Mouse (Mus musculus) layer of hippocampus, postnatal 25 days (tissue): ENCODE measurements around the gene Ehmt1. TPM values are rescaled to one million over a fixed set of nuclear protein-coding genes. Genes with fewer than 3 reads are reported as not detected.

Source experiments
- microRNA-seq, 2 experiments: library from miRNA; unstranded; fragments of <30 nt; microRNA quantifications; one replicate each; pipeline ENCODE4 v1.2.0; 2021
- total RNA-seq, 2 experiments: library from RNA; stranded (reverse); gene quantifications; 2 replicates each; pipeline ENCODE4 v1.2.3; 2021

The Ehmt1 gene
- total RNA-seq, 2 experiments from 2014 or later, result 61.4 to 71.0 TPM

Small RNAs within 50 kb of the gene (microRNA-seq; reads per million reads assigned to microRNA genes)
- 0 reads per million in 2 experiments for gene Gm22875

Other genes with a start within 250 kb of the Ehmt1 start
- 10 to 100 TPM; 72.4 to 84.0 TPM for gene Cacna1b, start 156.5 kb downstream of the Ehmt1 start, total RNA-seq
- 10 to 100 TPM in 1 of 2 experiments, 1 to 10 TPM in 1; 9.5 to 13.5 TPM for gene Arrdc1, start 15.6 kb upstream of the Ehmt1 start, total RNA-seq
- 10 to 100 TPM; 38.5 TPM for gene Zmynd19, start 30.2 kb upstream of the Ehmt1 start, total RNA-seq
- gene Dph7, start 42.8 kb upstream of the Ehmt1 start, total RNA-seq, result 10 to 100 TPM; 31.6 to 33.0 TPM
- 10 to 100 TPM; 85.3 to 93.5 TPM for gene Mrpl41, start 55.5 kb upstream of the Ehmt1 start, total RNA-seq
- 10 to 100 TPM; 24.2 to 25.2 TPM for gene Pnpla7, start 56.4 kb upstream of the Ehmt1 start, total RNA-seq
- 100 to 1,000 TPM; 985 to 995 TPM for gene Nsmf, start 134.7 kb upstream of the Ehmt1 start, total RNA-seq
- not detected for gene Entpd8, start 160.7 kb upstream of the Ehmt1 start, total RNA-seq
- gene Noxa1, start 175.5 kb upstream of the Ehmt1 start, total RNA-seq, result not detected